Mouse (Mus musculus): ENCODE data around the gene Dab1. TPM values are rescaled to one million over a fixed set of nuclear protein-coding genes. Genes with fewer than 3 reads are reported as not detected.

The Dab1 gene
- polyA plus RNA-seq, 1 experiment from 2014 or later, result 77.8 TPM

DNA sequence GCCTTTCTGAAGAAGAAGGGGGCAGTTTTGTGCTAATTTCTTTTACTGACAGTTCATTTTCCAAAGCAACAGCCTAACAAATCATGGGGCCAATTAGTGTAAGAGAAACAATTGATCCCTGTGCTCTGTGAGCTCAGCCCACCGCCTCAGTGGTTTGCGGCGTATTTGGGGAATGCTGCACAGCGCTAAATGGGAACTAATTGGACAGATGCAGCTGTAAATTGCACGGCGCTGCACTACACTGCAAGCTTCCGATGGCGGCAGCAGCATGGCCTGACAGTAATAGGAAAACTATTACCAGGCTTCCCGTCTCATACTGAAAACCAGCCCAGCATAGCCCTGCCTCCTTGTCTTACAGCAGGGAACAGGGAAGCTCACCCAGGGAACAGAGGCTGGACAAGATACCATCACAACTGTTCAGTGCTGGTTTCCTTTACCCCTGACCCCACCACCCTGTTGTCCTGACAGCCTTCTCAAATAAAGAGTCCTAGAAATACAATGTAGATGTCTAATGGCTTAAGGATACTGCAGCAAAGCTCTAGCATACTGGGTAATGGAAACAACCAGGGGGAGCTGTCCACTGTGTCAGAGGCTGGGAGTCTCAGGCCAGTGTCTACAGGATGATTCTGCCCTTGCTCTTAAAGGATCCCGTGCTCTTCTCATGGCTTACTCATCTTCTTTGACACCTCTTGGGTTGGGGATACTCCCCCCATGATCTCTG, 1047.8 kb downstream of the Dab1 start:
- no peak overlapping the region for H3K9ac ChIP-seq
- H3K36me3 ChIP-seq (replicated peaks), result no peaks in the 10 kb centered on the region
- no peaks in the 10 kb centered on the region for H3K27me3 ChIP-seq
- H3K4me1 ChIP-seq, result peaks cover 21% of the 10 kb centered on the region; the same call in 1 of the 2 replicates
- peak; percentile 90 for ATAC-seq (ENCODE audit: low FRiP score)
- no peaks in the 10 kb centered on the region for H3K9me3 ChIP-seq
- no peak overlapping the region for H3K4me2 ChIP-seq
- H3K27ac ChIP-seq, result peak overlapping the region; percentile 69
- H3K4me3 ChIP-seq (replicated peaks), result no peak overlapping the region
- 35% methylated on average over 10 of the region's 10 CpGs for WGBS

- Histone ChIP-seq H3K4me3 (replicated peaks) (no peak overlapping the region), H3K27ac (no peak overlapping the region), H3K4me1 (peaks cover 21% of the 10 kb centered on the region; the same call in 1 of the 2 replicates), H3K36me3 (replicated peaks) (no peaks in the 10 kb centered on the region), H3K9ac (no peak overlapping the region), H3K9me3 (no peaks in the 10 kb centered on the region), H3K27me3 (no peaks in the 10 kb centered on the region), H3K4me2 (no peak overlapping the region)
- WGBS, result 74% methylated on average over 6 of the region's 6 CpGs
- ATAC-seq (ENCODE audit: low FRiP score), result no peak
These were observed 1048.9 kb downstream of the Dab1 start for GRCm38 (mm10) chr4:104668061-104668460.

DNA sequence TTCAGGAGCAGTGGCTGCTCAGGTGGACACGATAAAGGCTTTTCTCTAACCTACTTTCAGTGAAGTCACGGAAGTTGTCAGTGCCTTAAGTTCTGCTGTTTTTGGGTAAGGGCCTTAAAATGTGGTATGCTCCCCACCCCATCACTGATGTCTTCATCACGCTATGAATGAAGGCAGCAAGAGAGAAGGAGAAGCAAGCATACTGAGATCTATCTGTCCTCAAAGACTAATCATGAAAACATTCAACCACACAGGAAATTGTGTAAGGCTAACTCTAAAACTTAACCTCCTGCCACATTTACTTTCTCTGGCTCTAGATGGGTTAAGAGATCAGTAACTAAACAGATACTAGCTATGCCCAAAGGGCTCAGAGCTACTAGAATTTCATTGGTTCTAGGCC, 1050.2 kb downstream of the Dab1 start:
- H3K27ac ChIP-seq, result no peak overlapping the region
- H3K4me3 ChIP-seq (replicated peaks), result no peak overlapping the region
- no peaks in the 10 kb centered on the region for H3K9me3 ChIP-seq
- H3K4me2 ChIP-seq, result no peak overlapping the region
- 98% methylated on average over 3 of the region's 3 CpGs for WGBS
- no peaks in the 10 kb centered on the region for H3K36me3 ChIP-seq (replicated peaks)
- no peaks in the 10 kb centered on the region for H3K27me3 ChIP-seq
- ATAC-seq (ENCODE audit: low FRiP score), result no peak
- no peak overlapping the region for H3K9ac ChIP-seq
- H3K4me1 ChIP-seq, result peaks cover 24% of the 10 kb centered on the region; the same call in 1 of the 2 replicates

DNA sequence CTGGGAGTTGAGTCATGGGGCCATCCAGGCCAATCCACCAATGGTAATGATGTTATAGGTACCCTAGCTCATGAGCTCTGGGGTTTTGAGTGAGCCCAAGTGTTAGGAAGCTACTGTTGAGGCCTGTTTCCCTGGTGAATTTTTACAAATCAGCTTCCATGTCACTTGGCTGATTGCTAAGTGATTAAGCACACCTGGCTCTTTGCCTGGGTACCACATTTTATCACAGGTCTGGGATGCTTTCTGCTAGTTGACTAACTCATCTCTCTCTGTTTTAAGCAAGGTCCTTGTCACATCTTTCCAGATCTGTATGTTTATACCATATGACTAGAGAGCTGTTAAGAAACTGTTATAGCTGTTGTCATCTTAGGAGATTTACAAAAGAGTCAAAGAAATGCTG, 1051.6 kb downstream of the Dab1 start:
- no peak overlapping the region for H3K4me3 ChIP-seq (replicated peaks)
- no peak overlapping the region for H3K27ac ChIP-seq
- H3K4me2 ChIP-seq, result no peak overlapping the region
- H3K9me3 ChIP-seq, result no peaks in the 10 kb centered on the region
- H3K27me3 ChIP-seq, result no peaks in the 10 kb centered on the region
- no peaks in the 10 kb centered on the region for H3K36me3 ChIP-seq (replicated peaks)
- peaks cover 24% of the 10 kb centered on the region; the same call in 1 of the 2 replicates for H3K4me1 ChIP-seq
- H3K9ac ChIP-seq, result no peak overlapping the region
- no peak for ATAC-seq (ENCODE audit: low FRiP score)

DNA sequence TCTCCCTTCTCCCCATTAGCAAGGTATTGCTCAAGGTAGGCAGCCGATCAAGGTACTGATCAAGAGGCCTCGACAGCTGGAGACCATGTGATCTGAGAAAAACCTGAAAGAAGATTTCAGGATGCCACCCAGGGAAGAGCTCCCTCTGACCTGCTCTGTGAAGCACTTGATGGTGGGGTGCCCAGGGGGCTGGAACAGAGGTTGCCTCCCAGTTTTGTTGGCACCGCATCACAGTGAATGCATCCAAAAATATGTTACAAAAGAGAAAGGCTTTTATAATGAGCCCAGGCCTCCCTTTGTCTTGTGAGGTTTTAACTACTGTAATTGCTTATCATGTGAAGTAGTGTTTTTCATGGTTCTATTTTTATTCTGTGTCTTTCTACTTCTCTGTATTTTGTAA, 1054.2 kb downstream of the Dab1 start:
- H3K4me2 ChIP-seq, result no peak overlapping the region
- no peak overlapping the region for H3K27ac ChIP-seq
- H3K36me3 ChIP-seq (replicated peaks), result no peaks in the 10 kb centered on the region
- H3K9ac ChIP-seq, result no peak overlapping the region
- H3K9me3 ChIP-seq, result no peaks in the 10 kb centered on the region
- no peak overlapping the region for H3K4me3 ChIP-seq (replicated peaks)
- ATAC-seq (ENCODE audit: low FRiP score), result no peak
- peaks cover 13% of the 10 kb centered on the region; the same call in 1 of the 2 replicates for H3K4me1 ChIP-seq
- WGBS, result 72% methylated on average over 3 of the region's 3 CpGs
- H3K27me3 ChIP-seq, result no peaks in the 10 kb centered on the region

DNA sequence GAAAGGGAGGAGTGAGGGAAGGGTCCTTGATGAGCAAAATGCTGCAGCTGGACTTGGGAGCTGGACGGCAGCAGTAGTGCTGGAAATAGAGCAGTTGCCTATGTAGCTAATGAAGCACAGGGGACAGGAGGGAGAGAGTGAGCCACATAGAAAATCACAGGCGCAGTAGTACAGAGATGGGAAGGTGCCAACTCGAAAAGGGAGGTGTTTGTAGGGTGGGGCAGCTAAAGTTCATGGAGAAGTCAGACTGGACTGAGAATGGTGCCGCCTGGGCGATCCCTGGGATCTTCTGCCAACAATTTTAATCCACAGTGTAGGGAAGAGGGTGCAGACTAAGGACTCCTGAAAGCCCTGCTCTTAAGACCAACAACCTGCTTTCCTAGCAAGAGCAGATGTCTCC, 1055.5 kb downstream of the Dab1 start:
- Histone ChIP-seq H3K27me3 (no peaks in the 10 kb centered on the region), H3K4me2 (no peak overlapping the region), H3K4me1 (peaks cover 22% of the 10 kb centered on the region), H3K4me3 (replicated peaks) (no peak overlapping the region), H3K9me3 (no peaks in the 10 kb centered on the region), H3K27ac (no peak overlapping the region), H3K36me3 (replicated peaks) (no peaks in the 10 kb centered on the region), H3K9ac (no peak overlapping the region)
- no peak for ATAC-seq (ENCODE audit: low FRiP score)
- 91% methylated on average over 5 of the region's 5 CpGs for whole genome bisulfite sequencing

- no peaks in the 10 kb centered on the region for H3K36me3 ChIP-seq (replicated peaks)
- peak; percentile 57; the same call in 1 of the 2 replicates for ATAC-seq (ENCODE audit: low FRiP score)
- H3K9ac ChIP-seq, result no peak overlapping the region
- H3K27ac ChIP-seq, result 0 out of 2 replicates have a peak overlapping the region, but pooled peaks have one; percentile 13
- H3K4me1 ChIP-seq, result peaks cover 16% of the 10 kb centered on the region
- H3K27me3 ChIP-seq, result no peaks in the 10 kb centered on the region
- H3K4me2 ChIP-seq, result no peak overlapping the region
- no peak overlapping the region for H3K4me3 ChIP-seq (replicated peaks)
- H3K9me3 ChIP-seq, result no peaks in the 10 kb centered on the region
- 79% methylated on average over 7 of the region's 7 CpGs for WGBS
These were observed 1059.1 kb downstream of the Dab1 start for GRCm38 (mm10) chr4:104678234-104678633.

DNA sequence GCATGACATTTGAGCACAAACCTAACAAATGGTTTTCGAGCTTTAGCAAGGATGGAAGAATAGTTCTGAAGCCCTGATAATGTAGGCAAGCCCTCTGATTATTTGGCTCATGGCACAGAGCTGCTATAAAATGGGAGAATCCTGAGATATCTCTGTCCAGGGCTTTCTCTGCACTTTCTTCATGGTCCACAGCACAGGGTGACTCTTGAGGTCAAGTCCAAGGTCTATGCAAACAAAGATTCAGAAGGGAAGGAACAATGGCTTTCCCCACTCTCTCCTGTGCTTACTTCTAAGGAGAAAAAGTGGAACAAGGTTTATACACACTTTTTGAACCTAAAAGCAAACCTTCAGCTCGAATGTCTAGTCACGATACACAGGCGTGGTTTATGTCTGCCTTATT, 1061.3 kb downstream of the Dab1 start:
- H3K27me3 ChIP-seq, result no peaks in the 10 kb centered on the region
- H3K4me1 ChIP-seq, result peaks cover 29% of the 10 kb centered on the region
- H3K4me3 ChIP-seq (replicated peaks), result no peak overlapping the region
- no peak overlapping the region for H3K27ac ChIP-seq
- ATAC-seq (ENCODE audit: low FRiP score), result no peak
- no peaks in the 10 kb centered on the region for H3K9me3 ChIP-seq
- no peaks in the 10 kb centered on the region for H3K36me3 ChIP-seq (replicated peaks)
- H3K9ac ChIP-seq, result no peak overlapping the region
- no peak overlapping the region for H3K4me2 ChIP-seq
- WGBS, result 89% methylated on average over 4 of the region's 4 CpGs

DNA sequence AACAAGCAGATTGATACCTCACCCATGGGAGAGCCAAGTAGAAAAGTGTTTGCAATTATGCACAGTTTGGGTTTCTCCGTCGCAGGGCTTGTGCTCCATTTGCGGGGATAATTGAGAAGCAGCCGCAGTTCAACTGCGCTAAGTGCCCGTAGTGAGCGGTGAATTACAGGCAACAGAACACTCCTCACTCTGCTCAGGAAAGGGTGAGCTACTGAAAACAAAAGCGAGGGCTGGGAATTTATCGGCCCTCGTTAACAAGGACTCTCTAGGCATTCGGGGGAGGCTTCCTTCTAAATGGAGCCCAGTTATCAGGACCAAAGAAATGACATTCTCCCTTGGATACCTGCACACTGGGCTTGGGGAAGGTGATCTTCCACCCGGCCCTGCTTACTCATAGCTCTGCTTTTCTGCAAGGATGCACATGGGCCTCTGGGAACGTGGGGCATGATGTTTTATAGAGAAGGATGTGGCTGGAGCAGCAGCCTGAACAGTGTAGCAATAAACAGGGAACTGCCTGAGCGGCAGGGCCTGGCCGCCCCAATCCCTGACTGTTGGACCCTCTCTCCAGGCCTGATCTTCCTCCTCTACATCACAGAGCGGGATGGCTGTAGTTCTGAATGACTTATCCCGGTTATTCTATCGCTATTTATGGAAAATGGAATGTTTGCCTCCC, 1067.1 kb downstream of the Dab1 start:
- H3K4me2 ChIP-seq, result no peak overlapping the region; the same call in 1 of the 2 replicates
- no peaks in the 10 kb centered on the region for H3K27me3 ChIP-seq
- peak overlapping the region; percentile 60 for H3K27ac ChIP-seq
- no peak overlapping the region for H3K9ac ChIP-seq
- no peak overlapping the region for H3K4me3 ChIP-seq (replicated peaks)
- WGBS, result 34% methylated on average over 18 of the region's 18 CpGs
- no peaks in the 10 kb centered on the region for H3K9me3 ChIP-seq
- no peaks in the 10 kb centered on the region for H3K36me3 ChIP-seq (replicated peaks)
- H3K4me1 ChIP-seq, result peaks cover 50% of the 10 kb centered on the region
- peak; percentile 42; the same call in 1 of the 2 replicates for ATAC-seq (ENCODE audit: low FRiP score)

GRCm38 (mm10) chr4:104689047-104689446, 1069.9 kb downstream of the Dab1 start:
- H3K9me3 ChIP-seq, result no peaks in the 10 kb centered on the region
- ATAC-seq (ENCODE audit: low FRiP score), result no peak
- 24% methylated on average over 3 of the region's 3 CpGs for WGBS
- H3K36me3 ChIP-seq (replicated peaks), result no peaks in the 10 kb centered on the region
- H3K4me3 ChIP-seq (replicated peaks), result no peak overlapping the region
- H3K4me2 ChIP-seq, result no peak overlapping the region
- no peaks in the 10 kb centered on the region for H3K27me3 ChIP-seq
- H3K4me1 ChIP-seq, result peaks cover 50% of the 10 kb centered on the region
- H3K27ac ChIP-seq, result peak overlapping the region; percentile 14; the same call in 1 of the 2 replicates
- H3K9ac ChIP-seq, result no peak overlapping the region

DNA sequence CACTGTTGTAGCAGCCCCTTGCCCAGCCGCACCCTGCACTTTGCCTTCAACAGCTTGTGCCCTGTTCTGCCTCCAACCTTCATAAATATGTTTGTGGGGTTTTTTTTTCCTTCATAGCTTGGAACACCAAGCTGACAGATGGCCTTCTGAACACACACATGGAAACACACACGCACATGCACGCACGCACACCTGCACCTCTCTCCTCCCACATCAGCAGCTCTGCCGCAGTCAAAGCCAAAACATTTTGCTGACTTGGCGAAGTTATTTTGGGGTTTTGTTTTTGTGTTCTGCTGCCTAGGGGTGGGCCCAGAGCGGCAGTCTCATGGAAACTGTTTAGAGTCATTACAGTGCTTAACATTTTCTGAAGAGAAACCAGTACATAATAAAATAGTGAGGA, 1071.9 kb downstream of the Dab1 start:
- no peak overlapping the region for H3K4me2 ChIP-seq
- 93% methylated on average over 7 of the region's 7 CpGs for WGBS
- H3K36me3 ChIP-seq (replicated peaks), result no peaks in the 10 kb centered on the region
- H3K9ac ChIP-seq, result no peak overlapping the region
- H3K27ac ChIP-seq, result no peak overlapping the region
- no peaks in the 10 kb centered on the region for H3K9me3 ChIP-seq
- no peaks in the 10 kb centered on the region for H3K27me3 ChIP-seq
- no peak for ATAC-seq (ENCODE audit: low FRiP score)
- peaks cover 33% of the 10 kb centered on the region for H3K4me1 ChIP-seq
- H3K4me3 ChIP-seq (replicated peaks), result no peak overlapping the region

GRCm38 (mm10) chr4:104694188-104694587, 1075.0 kb downstream of the Dab1 start:
- 84% methylated on average over 11 of the region's 11 CpGs for WGBS
- no peak overlapping the region for H3K4me3 ChIP-seq (replicated peaks)
- H3K4me2 ChIP-seq, result no peak overlapping the region
- no peak overlapping the region for H3K9ac ChIP-seq
- peaks cover 17% of the 10 kb centered on the region for H3K4me1 ChIP-seq
- no peak for ATAC-seq (ENCODE audit: low FRiP score)
- no peaks in the 10 kb centered on the region for H3K36me3 ChIP-seq (replicated peaks)
- H3K27me3 ChIP-seq, result no peaks in the 10 kb centered on the region
- no peaks in the 10 kb centered on the region for H3K9me3 ChIP-seq
- H3K27ac ChIP-seq, result no peak overlapping the region

DNA sequence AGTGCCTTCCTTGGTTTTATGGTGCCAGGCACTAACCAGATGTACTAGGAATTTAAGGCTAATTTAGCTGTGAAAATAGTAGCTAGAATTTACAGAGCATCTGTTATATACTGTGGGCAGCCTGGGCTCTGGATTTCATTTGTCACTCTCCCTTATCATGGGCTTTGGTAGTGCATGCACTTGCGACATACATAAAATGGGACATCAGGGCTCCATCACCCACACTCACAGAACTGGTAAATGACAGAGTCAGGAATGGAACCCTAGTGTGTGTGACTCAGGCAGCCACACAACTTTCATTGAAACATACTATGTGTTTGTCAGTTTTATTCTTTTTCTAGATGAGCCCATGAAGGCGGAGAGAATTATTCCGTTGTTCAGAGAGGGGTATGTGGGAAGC, 1077.4 kb downstream of the Dab1 start:
- Histone ChIP-seq H3K27me3 (no peaks in the 10 kb centered on the region), H3K36me3 (replicated peaks) (no peaks in the 10 kb centered on the region), H3K27ac (no peak overlapping the region), H3K4me3 (replicated peaks) (no peak overlapping the region), H3K9ac (no peak overlapping the region), H3K9me3 (no peaks in the 10 kb centered on the region), H3K4me2 (no peak overlapping the region), H3K4me1 (peaks cover 10% of the 10 kb centered on the region; the same call in 1 of the 2 replicates)
- WGBS, result 95% methylated on average over 3 of the region's 3 CpGs
- ATAC-seq (ENCODE audit: low FRiP score), result no peak
